Mouse (Mus musculus) urinary bladder, postnatal 14 days (tissue): ENCODE results near the gene Rab5b.
"Not testable (repeated sequence)": the region's sequence is repeated elsewhere in the genome, so short reads cannot be mapped to it uniquely, and the experiment has no call there.

Experiments
- DNase-seq: peaks from one replicate; pipeline ENCODE4 v3.0.0; 2021; ENCODE audit warnings: low spot score

Rab5b gene

DNA sequence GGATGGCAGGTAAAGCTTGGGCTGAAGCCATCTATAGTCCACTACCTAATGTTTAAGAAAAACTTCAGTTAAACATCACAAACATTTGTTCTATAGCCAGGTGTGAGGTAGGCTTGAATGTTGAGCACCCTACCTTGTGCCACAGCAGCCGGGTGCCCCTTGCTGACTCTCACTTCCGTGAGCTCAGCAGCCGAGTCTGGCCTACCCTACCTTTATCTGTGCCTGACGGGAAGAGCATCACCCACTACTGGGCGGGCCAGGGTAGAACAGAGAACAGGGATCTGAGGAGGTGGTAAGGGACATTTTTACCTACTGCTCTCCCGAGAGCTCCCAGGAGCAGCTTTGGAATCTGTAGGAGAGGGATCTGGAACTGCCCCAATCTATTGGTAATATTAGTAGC lies 53.3 kb downstream of the Rab5b start:
- DNase-seq, result no peak

- no peak for DNase-seq
Measured at GRCm38 (mm10) chr10:128641871-128642270, 54.2 kb downstream of the Rab5b start.

DNA sequence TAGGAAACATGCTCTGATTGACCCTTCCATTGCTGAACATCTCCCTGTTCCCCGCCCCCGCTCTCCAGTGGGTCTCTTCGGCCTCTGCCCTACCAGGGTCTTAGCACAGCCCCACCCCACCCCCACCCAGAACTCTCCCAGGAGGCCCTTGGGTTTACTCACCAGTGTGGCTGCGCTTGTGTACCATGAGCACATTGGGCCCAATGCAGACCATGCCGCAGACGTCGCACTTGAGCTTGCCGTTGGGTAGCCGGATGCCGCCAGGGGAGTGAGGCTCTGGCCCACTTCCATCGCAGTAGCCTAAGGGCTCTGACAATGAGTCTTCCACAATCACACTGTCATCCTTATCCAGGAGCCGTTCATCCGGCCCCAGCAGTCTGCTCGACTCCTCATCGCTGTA lies 55.2 kb downstream of the Rab5b start:
- DNase-seq, result no peak

- no peak for DNase-seq
Measured at GRCm38 (mm10) chr10:128639999-128640398, 56.1 kb downstream of the Rab5b start.

DNA sequence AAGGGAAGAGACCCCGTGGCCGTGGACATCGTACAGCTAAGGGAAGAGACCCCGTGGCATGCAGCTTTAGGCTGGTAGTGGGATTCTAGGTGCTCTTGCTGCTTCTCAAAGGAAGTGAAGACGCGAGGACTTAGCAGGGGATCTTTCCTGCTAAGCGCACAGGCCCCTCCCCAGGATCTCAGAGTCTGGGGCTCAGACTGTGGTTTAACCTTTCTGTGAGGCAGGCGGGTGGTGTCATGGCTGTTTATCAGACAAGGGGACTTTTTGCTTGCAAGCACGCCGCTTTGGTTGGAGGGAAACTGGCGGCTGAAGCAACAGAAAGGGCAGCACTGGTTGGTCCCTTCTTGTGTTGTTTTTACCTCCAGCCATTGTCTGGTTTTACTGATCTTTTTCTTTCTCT lies 59.1 kb downstream of the Rab5b start:
- DNase-seq, result no peak

GRCm38 (mm10) chr10:128636561-128636960 lies 59.5 kb downstream of the Rab5b start:
- no peak for DNase-seq

GRCm38 (mm10) chr10:128635697-128636096 lies 60.4 kb downstream of the Rab5b start:
- no peak for DNase-seq

GRCm38 (mm10) chr10:128631571-128631970 lies 64.5 kb downstream of the Rab5b start:
- DNase-seq, result no peak

GRCm38 (mm10) chr10:128630306-128630705 lies 65.8 kb downstream of the Rab5b start:
- not testable (repeated sequence) for DNase-seq

- no peak for DNase-seq
Measured at GRCm38 (mm10) chr10:128629746-128630145, 66.3 kb downstream of the Rab5b start.

GRCm38 (mm10) chr10:128627398-128628317 lies 68.4 kb downstream of the Rab5b start:
- no peak for DNase-seq
